7 mouse cellular contexts compared by ENCODE assay signal in the genomic region with DNA sequence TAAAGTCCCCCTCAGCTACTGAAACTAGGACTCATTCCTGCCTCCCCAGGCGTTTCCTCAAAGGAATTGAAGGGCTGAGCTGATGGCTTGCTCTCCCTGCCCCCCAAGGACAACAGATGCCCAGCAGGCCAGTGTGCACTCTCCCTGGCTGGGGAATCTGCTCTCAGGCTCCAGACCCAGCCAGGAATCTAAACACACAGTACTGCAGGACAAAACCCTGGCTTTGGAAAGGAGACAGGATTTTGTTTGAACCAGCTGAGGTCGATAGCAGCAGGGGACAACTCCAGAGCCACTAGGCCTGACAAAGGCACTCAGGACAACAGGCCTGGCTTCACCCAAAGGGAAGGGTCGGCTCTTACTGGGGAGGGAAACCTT. TPM values are rescaled to one million over a fixed set of nuclear protein-coding genes. Genes with fewer than 3 reads are reported as not detected.
A peak's percentile ranks its signal among the peaks of the same experiment; 100 is the strongest.
DNase-seq lines count a peak whose midpoint lies in the region; ATAC-seq and TF ChIP-seq lines count a peak whose summit lies in the region.

No protein-coding gene starts in this region.

- TF ChIP-seq CTCF in ES-Bruce4 (IDR thresholded peaks at IDR 0.05; ENCODE audit: low read depth, low read length): no peak

- no peaks in the 10 kb centered on the region for H3K9me3 ChIP-seq in ES-Bruce4 (replicated peaks; ENCODE audit: control insufficient read depth, insufficient read depth, low read length, poor library complexity, severe bottlenecking)
- no peaks in the 10 kb centered on the region for H3K9me3 ChIP-seq in hindbrain, embryonic 10.5 days
- no peaks in the 10 kb centered on the region for H3K9me3 ChIP-seq in limb, embryonic 14.5 days (ENCODE audit: control insufficient read depth, low read length)

- no peak for TF ChIP-seq POLR2A in ES-Bruce4 (IDR thresholded peaks at IDR 0.05; ENCODE audit: insufficient read depth, low read length)
- no peak for TF ChIP-seq POLR2A in limb, embryonic 14.5 days (IDR thresholded peaks at IDR 0.05; ENCODE audit: borderline replicate concordance, extremely low read depth, insufficient read depth, insufficient read length)

- TF ChIP-seq EP300 in ES-Bruce4 (IDR thresholded peaks at IDR 0.05; ENCODE audit: insufficient read depth, low read depth, low read length): peak; percentile 66; the same call in 1 of the 2 replicates

- no peak overlapping the region for H3K4me2 ChIP-seq in limb, embryonic 14.5 days (replicated peaks; ENCODE audit: low read depth, low read length, severe bottlenecking)

- ATAC-seq in limb, embryonic 14.5 days (ENCODE audit: low FRiP score, low read depth): no peak

- DNase-seq in Muller cell, postnatal 12 days (ENCODE audit: inconsistent ontology term): peak; percentile 79
- peak; percentile 74 for DNase-seq in embryo, embryonic 11 days
- DNase-seq in hindbrain, embryonic 10.5 days (ENCODE audit: low spot score): no peak
- no peak for DNase-seq in limb, embryonic 14.5 days (ENCODE audit: low spot score)
- peak; percentile 64 for DNase-seq in retina, postnatal 1 day
- no peak for DNase-seq in left cerebral cortex, adult 8-10 months (ENCODE audit: low spot score in 2 of 2)

- H3K9ac ChIP-seq in ES-Bruce4 (ENCODE audit: low read depth, poor library complexity, severe bottlenecking): peak overlapping the region; percentile 91
- H3K9ac ChIP-seq in limb, embryonic 14.5 days (ENCODE audit: low read depth, low read length, severe bottlenecking): peak overlapping the region; percentile 31; the same call in 1 of the 2 replicates

- H3K36me3 ChIP-seq in ES-Bruce4 (ENCODE audit: control insufficient read depth, insufficient read depth, low read length, poor library complexity, severe bottlenecking): no peaks in the 10 kb centered on the region
- H3K36me3 ChIP-seq in hindbrain, embryonic 10.5 days: no peaks in the 10 kb centered on the region
- no peaks in the 10 kb centered on the region for H3K36me3 ChIP-seq in limb, embryonic 14.5 days (ENCODE audit: control insufficient read depth, insufficient read depth, low read length)

- peak overlapping the region; percentile 19; the same call in 1 of the 2 replicates for H3K4me3 ChIP-seq in ES-Bruce4 (ENCODE audit: low read depth, low read length)
- H3K4me3 ChIP-seq in hindbrain, embryonic 10.5 days: peak overlapping the region; percentile 32
- no peak overlapping the region for H3K4me3 ChIP-seq in limb, embryonic 14.5 days (replicated peaks; ENCODE audit: low read length)

- H3K27ac ChIP-seq in ES-Bruce4 (ENCODE audit: insufficient read depth, low read length): peak overlapping the region; percentile 93
- H3K27ac ChIP-seq in hindbrain, embryonic 10.5 days: peak overlapping the region; percentile 98
- H3K27ac ChIP-seq in limb, embryonic 14.5 days (replicated peaks; ENCODE audit: low read depth, low read length): peak overlapping the region; percentile 99

- H3K4me1 ChIP-seq in ES-Bruce4 (ENCODE audit: control insufficient read depth, insufficient read depth, low read length): peaks cover 6% of the 10 kb centered on the region
- H3K4me1 ChIP-seq in hindbrain, embryonic 10.5 days (replicated peaks): peaks cover 94% of the 10 kb centered on the region
- H3K4me1 ChIP-seq in limb, embryonic 14.5 days (ENCODE audit: control insufficient read depth, insufficient read depth, low read length): peaks cover 72% of the 10 kb centered on the region

- WGBS in hindbrain, embryonic 10.5 days: 2% methylated on average over 3 of the region's 3 CpGs
- 2% methylated on average over 3 of the region's 3 CpGs for WGBS in limb, embryonic 14.5 days

- no peaks in the 10 kb centered on the region for H3K27me3 ChIP-seq in ES-Bruce4 (ENCODE audit: control insufficient read depth, insufficient read depth, low read length, poor library complexity, severe bottlenecking)
- H3K27me3 ChIP-seq in hindbrain, embryonic 10.5 days (ENCODE audit: insufficient read depth, poor library complexity, severe bottlenecking): no peaks in the 10 kb centered on the region
- no peaks in the 10 kb centered on the region for H3K27me3 ChIP-seq in limb, embryonic 14.5 days (ENCODE audit: control insufficient read depth, insufficient read depth, low read length)

RNA-seq across cellular contexts. Expression of gene Zmynd8, which starts 12.3 kb away (rescaled TPM):
- polyA plus RNA-seq in ES-Bruce4 (2011; ENCODE audit: insufficient read depth, insufficient read length, low read depth, missing spikeins): 231 and 237 TPM in 2 replicates
- 60.0 and 65.2 TPM in 2 replicates for polyA plus RNA-seq in hindbrain, embryonic 10.5 days (2016; fragmentation: Nextera tagmentation; extraction: Ambion mirVana)
- polyA plus RNA-seq in limb, embryonic 14.5 days (2012; rRNA removed): 47.6 and 49.5 TPM in 2 replicates
- 30.2 and 39.8 TPM in 2 replicates for polyA plus RNA-seq in limb, embryonic 14.5 days (2014; fragmentation: Nextera tagmentation; extraction: Ambion mirVana)
- 100 to 1,000 TPM; 105 to 132 (median 130) TPM for total RNA-seq in left cerebral cortex, adult 8-10 months (2022)

Comparison
In these comparisons a context has a peak if more than half of its experiments do, and no peak if none do; other contexts are left out.
1. DNase-seq: peak in Muller cell, postnatal 12 days (single experiment), embryo, embryonic 11 days (single experiment) and retina, postnatal 1 day (single experiment); none in hindbrain, embryonic 10.5 days (single experiment), limb, embryonic 14.5 days (single experiment) and left cerebral cortex, adult 8-10 months (0 of 2).
2. Peak in every context shown above with its lines, with median percentiles within 50 percentile points of each other: H3K27ac ChIP-seq.